In the genomic region with DNA sequence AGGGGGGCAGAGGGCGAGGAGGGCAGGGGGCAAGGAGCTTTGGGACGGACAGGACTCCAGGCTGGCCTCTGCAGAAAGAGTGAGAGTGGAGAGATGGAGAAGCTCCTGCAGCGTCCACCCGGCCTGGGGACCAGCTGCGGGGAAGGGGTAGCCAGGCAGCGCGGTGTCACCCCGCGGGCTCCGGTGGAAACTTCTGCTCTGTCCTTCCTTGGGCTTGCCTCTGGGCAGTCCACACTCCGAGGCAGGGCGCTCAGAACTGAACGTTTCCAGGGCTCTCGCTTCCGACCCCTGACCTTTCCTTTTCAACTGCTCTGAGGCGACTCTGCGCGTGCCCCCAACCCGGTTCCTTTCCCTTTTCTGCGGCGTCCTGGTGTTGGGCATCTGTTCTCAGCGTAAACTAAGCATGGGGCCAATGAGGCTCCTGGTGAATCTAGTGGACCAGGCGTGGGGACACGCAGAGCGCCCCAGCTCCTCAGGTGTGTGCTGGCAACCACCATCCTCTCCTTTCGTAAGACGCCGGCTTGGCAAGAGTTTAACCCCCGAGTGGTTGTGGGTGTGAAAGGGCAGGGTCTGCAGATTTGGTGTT, we compare ENCODE assay signal across 8 mouse cellular contexts. TPM values are rescaled to one million over a fixed set of nuclear protein-coding genes. Genes with fewer than 3 reads are reported as not detected.
DNase-seq lines count a peak whose midpoint lies in the region; ATAC-seq lines count a peak whose summit lies in the region.

No protein-coding gene starts in this region.

- peak; percentile 10 for DNase-seq in right cerebral cortex, postnatal 14 days
- DNase-seq in right cerebral cortex, postnatal 4 days, result no peak
- DNase-seq in cerebellum, postnatal 14 days, result peak; percentile 31 to 40
- DNase-seq in heart, adult 9 months (ENCODE audit: low spot score in 2 of 2), result peak; percentile 8 to 9
- DNase-seq in kidney, postnatal 10 days, result peak; percentile 37
- DNase-seq in testis, postnatal 14 days (ENCODE audit: low spot score), result peak; percentile 38
- no peak for DNase-seq in urinary bladder, postnatal 4 days (ENCODE audit: low spot score in 2 of 2)

- ATAC-seq in megakaryocyte-erythroid progenitor cell, adult 5-6 weeks (replicated peaks; ENCODE audit: low FRiP score, low TSS enrichment, poor library complexity, severe bottlenecking), result peak; percentile 39

RNA-seq across cellular contexts. Expression of gene Agbl2, which starts 0.5 kb away (rescaled TPM):
- not detected in 2 replicates for total RNA-seq in megakaryocyte-erythroid progenitor cell, adult 5-6 weeks (2014; fragmentation: Nextera tagmentation)
- not detected in 2 replicates for total RNA-seq in megakaryocyte-erythroid progenitor cell, adult 5-6 weeks (2017)

RNA-seq across cellular contexts. Expression of gene Fnbp4, which starts 37.8 kb away (rescaled TPM):
- 185 and 203 TPM in 2 replicates for total RNA-seq in megakaryocyte-erythroid progenitor cell, adult 5-6 weeks (2014; fragmentation: Nextera tagmentation)
- total RNA-seq in megakaryocyte-erythroid progenitor cell, adult 5-6 weeks (2017), result 133 and 153 TPM in 2 replicates

Comparison
In these comparisons a context has a peak if more than half of its experiments do, and no peak if none do; other contexts are left out.
1. DNase-seq: peak in right cerebral cortex, postnatal 14 days (single experiment), cerebellum, postnatal 14 days (2 of 2), heart, adult 9 months (2 of 2), kidney, postnatal 10 days (single experiment) and testis, postnatal 14 days (single experiment); none in right cerebral cortex, postnatal 4 days (single experiment) and urinary bladder, postnatal 4 days (0 of 2).